Mouse (Mus musculus) heart, postnatal 4 days (tissue): Measurements from ENCODE around the gene Bpgm. TPM values are rescaled to one million over a fixed set of nuclear protein-coding genes. Genes with fewer than 3 reads are reported as not detected.

Source experiments
- DNase-seq: peaks from one replicate; pipeline ENCODE4 v3.0.0; 2021
- total RNA-seq, 2 experiments: library from RNA; stranded (reverse); gene quantifications; 2 replicates each; pipeline ENCODE4 v1.2.3; 2021

Gene Bpgm
- total RNA-seq, 2 experiments from 2014 or later = 45.1 to 88.0 TPM

GRCm38 (mm10) chr6:34533055-34533454 is 57.0 kb downstream of the Bpgm start:
- no peak for DNase-seq

GRCm38 (mm10) chr6:34533896-34534295 is 57.9 kb downstream of the Bpgm start:
- no peak for DNase-seq

- DNase-seq = no peak
Observed at GRCm38 (mm10) chr6:34542866-34543265, 66.9 kb downstream of the Bpgm start.

- peak; percentile 9 for DNase-seq
Observed at GRCm38 (mm10) chr6:34543303-34544206, 67.5 kb downstream of the Bpgm start.

GRCm38 (mm10) chr6:34544207-34544602 is 68.2 kb downstream of the Bpgm start:
- no peak for DNase-seq

GRCm38 (mm10) chr6:34545286-34545685 is 69.3 kb downstream of the Bpgm start:
- peak; percentile 35 for DNase-seq

GRCm38 (mm10) chr6:34548406-34548990 is 72.5 kb downstream of the Bpgm start:
- DNase-seq = no peak

- peak; percentile 81 for DNase-seq
Observed at GRCm38 (mm10) chr6:34549017-34549416, 73.0 kb downstream of the Bpgm start.

GRCm38 (mm10) chr6:34552489-34553157 is 76.6 kb downstream of the Bpgm start:
- no peak for DNase-seq

GRCm38 (mm10) chr6:34554291-34554997 is 78.4 kb downstream of the Bpgm start:
- no peak for DNase-seq

Other genes starting within 250 kb of the Bpgm start
- gene Akr1b3, start 158.7 kb upstream of the Bpgm start, total RNA-seq = 100 to 1,000 TPM; 142 to 151 TPM
- gene Akr1b8, start 122.1 kb upstream of the Bpgm start, total RNA-seq = 1 to 10 TPM; 7.0 to 8.0 TPM
- 10 to 100 TPM; 57.8 to 61.1 TPM for gene Akr1b10, start 92.0 kb upstream of the Bpgm start, total RNA-seq
- not detected for gene Akr1b7, start 63.9 kb upstream of the Bpgm start, total RNA-seq
- gene Cald1, start 122.3 kb downstream of the Bpgm start, total RNA-seq = 100 to 1,000 TPM; 118 to 131 TPM